15 mouse cellular contexts compared by ENCODE assay signal in genomic region chr1:156748435-156749005, GRCm38 (mm10). TPM values are rescaled to one million over a fixed set of nuclear protein-coding genes. Genes with fewer than 3 reads are reported as not detected.
A peak's percentile ranks its signal among the peaks of the same experiment; 100 is the strongest.
DNase-seq lines count a peak whose midpoint lies in the region; ATAC-seq and TF ChIP-seq lines count a peak whose summit lies in the region.
"Had no signal": no experiment of that assay in that cellular context is flagged by ENCODE, and none has a peak within 500 bp of the region (broad histone marks: within the 10 kb centered on the region; RNA-seq: fewer than 3 reads in every experiment).

No protein-coding gene starts in this region.

- H3K4me2 ChIP-seq in forebrain, postnatal 0 days (ENCODE audit: low read depth), result no peak overlapping the region
- no peak overlapping the region for H3K4me2 ChIP-seq in liver, embryonic 14.5 days (ENCODE audit: low read depth)
- H3K4me2 ChIP-seq: lung, embryonic 15.5 days; stomach, embryonic 15.5 days had no signal

- peak; percentile 20 to 54 for DNase-seq in layer of hippocampus, postnatal 10 days (ENCODE audit: low spot score in 2 of 2)
- DNase-seq in layer of hippocampus, adult 8-10 months (ENCODE audit: low spot score in 2 of 2), result no peak
- peak; percentile 40 for DNase-seq in adipocyte (ENCODE audit: low spot score)
- DNase-seq in forebrain, postnatal 0 days, result peak; percentile 54
- no peak for DNase-seq in liver, embryonic 14.5 days (ENCODE audit: low read depth in 3 of 3, low spot score in 3 of 3)
- no peak for DNase-seq in kidney, postnatal 25 days
- DNase-seq: adrenal gland, postnatal 36 days; cerebellum, adult 2 months; heart, adult 2 months; heart, postnatal 4 days; right cerebral cortex, adult 18-20 months; thymus, postnatal 25 days had no signal

- no peak for TF ChIP-seq CTCF in forebrain, postnatal 0 days (IDR thresholded peaks at IDR 0.05; ENCODE audit: low read depth)
- TF ChIP-seq CTCF in liver, embryonic 14.5 days (IDR thresholded peaks at IDR 0.05; ENCODE audit: low read depth), result no peak

- ATAC-seq in forebrain, postnatal 0 days, result peak; percentile 66
- no peak for ATAC-seq in liver, embryonic 14.5 days (ENCODE audit: insufficient read depth)
- no peak for ATAC-seq in frontal cortex, adult (ENCODE audit: low TSS enrichment)

- WGBS in forebrain, postnatal 0 days, result 39% methylated on average over 16 of the region's 16 CpGs
- 72% methylated on average over 16 of the region's 16 CpGs for WGBS in liver, embryonic 14.5 days (ENCODE audit: insufficient replicate concordance)

- H3K9me3 ChIP-seq in forebrain, postnatal 0 days (ENCODE audit: low read length), result no peaks in the 10 kb centered on the region
- H3K9me3 ChIP-seq in liver, embryonic 14.5 days (ENCODE audit: control insufficient read depth, low read length), result no peaks in the 10 kb centered on the region
- H3K9me3 ChIP-seq: lung, embryonic 15.5 days; stomach, embryonic 15.5 days had no signal

- H3K4me1 ChIP-seq in forebrain, postnatal 0 days (ENCODE audit: insufficient read depth), result no peaks in the 10 kb centered on the region
- H3K4me1 ChIP-seq in liver, embryonic 14.5 days (replicated peaks; ENCODE audit: control insufficient read depth in 2 of 2, insufficient read depth in 2 of 2, low read length in 1 of 2), result peaks cover 63 to 71% of the 10 kb centered on the region in 2 experiments

- H3K4me3 ChIP-seq in forebrain, postnatal 0 days (ENCODE audit: low read depth, low read length), result no peak overlapping the region
- H3K4me3 ChIP-seq in liver, embryonic 14.5 days (ENCODE audit: insufficient read depth in 1 of 2, low read depth in 2 of 2, low read length in 2 of 2), result no peak overlapping the region
- H3K4me3 ChIP-seq: heart, adult 2 months; lung, embryonic 15.5 days; stomach, embryonic 15.5 days had no signal

- no peak for TF ChIP-seq EP300 in liver, embryonic 14.5 days (IDR thresholded peaks at IDR 0.05; ENCODE audit: low read depth)

- no peaks in the 10 kb centered on the region for H3K27me3 ChIP-seq in forebrain, postnatal 0 days (ENCODE audit: insufficient read depth, low read length)
- no peaks in the 10 kb centered on the region for H3K27me3 ChIP-seq in liver, embryonic 14.5 days (ENCODE audit: control insufficient read depth, insufficient read depth, low read length)
- H3K27me3 ChIP-seq: lung, embryonic 15.5 days; stomach, embryonic 15.5 days had no signal

- H3K27ac ChIP-seq in forebrain, postnatal 0 days (ENCODE audit: low read depth, low read length), result no peak overlapping the region
- peak overlapping the region; percentile 61 for H3K27ac ChIP-seq in liver, embryonic 14.5 days
- H3K27ac ChIP-seq: heart, adult 2 months; lung, embryonic 15.5 days; stomach, embryonic 15.5 days had no signal

- no peaks in the 10 kb centered on the region for H3K36me3 ChIP-seq in forebrain, postnatal 0 days (ENCODE audit: insufficient read depth)
- no peaks in the 10 kb centered on the region for H3K36me3 ChIP-seq in liver, embryonic 14.5 days (replicated peaks; ENCODE audit: control insufficient read depth, insufficient read depth, low read depth)
- H3K36me3 ChIP-seq: lung, embryonic 15.5 days; stomach, embryonic 15.5 days had no signal

- no peak overlapping the region for H3K9ac ChIP-seq in forebrain, postnatal 0 days
- no peak overlapping the region for H3K9ac ChIP-seq in liver, embryonic 14.5 days (replicated peaks)
- H3K9ac ChIP-seq: lung, embryonic 15.5 days; stomach, embryonic 15.5 days had no signal

RNA-seq across cellular contexts. Expression of gene Fam20b, which starts 29.6 kb away (rescaled TPM):
- 10 to 100 TPM; 65.2 to 67.2 TPM for total RNA-seq in layer of hippocampus, postnatal 10 days (2021)
- 10 to 100 TPM; 70.3 to 84.4 (median 79.3) TPM for total RNA-seq in layer of hippocampus, adult 8-10 months (2022)
- 60.6 and 68.1 TPM in 2 replicates for total RNA-seq in forebrain, postnatal 0 days (2014; rRNA removed)
- 21.0 and 30.4 TPM in 2 replicates for polyA plus RNA-seq in forebrain, postnatal 0 days (2015; fragmentation: Nextera tagmentation; extraction: Ambion mirVana)
- 5.2 and 7.5 TPM in 2 replicates for polyA plus RNA-seq in liver, embryonic 14.5 days (2012; rRNA removed)
- polyA plus RNA-seq in liver, embryonic 14.5 days (2014; fragmentation: Nextera tagmentation; extraction: Ambion mirVana), result 9.9 and 11.1 TPM in 2 replicates

Comparison
In these comparisons a context has a peak if more than half of its experiments do, and no peak if none do; other contexts are left out.
1. DNase-seq: peak in layer of hippocampus, postnatal 10 days (2 of 2), adipocyte (single experiment) and forebrain, postnatal 0 days (single experiment); none in layer of hippocampus, adult 8-10 months (0 of 2), liver, embryonic 14.5 days (0 of 3) and kidney, postnatal 25 days (0 of 2).